ENCODE assay signal across 23 mouse cellular contexts in genomic region chr4:130156812-130157371, GRCm38 (mm10). TPM values are rescaled to one million over a fixed set of nuclear protein-coding genes. Genes with fewer than 3 reads are reported as not detected.
DNase-seq lines count a peak whose midpoint lies in the region; ATAC-seq and TF ChIP-seq lines count a peak whose summit lies in the region.
"Had no signal": no experiment of that assay in that cellular context is flagged by ENCODE, and none has a peak within 500 bp of the region (broad histone marks: within the 10 kb centered on the region; RNA-seq: fewer than 3 reads in every experiment).

No protein-coding gene starts in this region.

- intact Hi-C loops in gastrocnemius, adult 2 months (cut with DNase I): no loop called here

- no peaks in the 10 kb centered on the region; the same call in 1 of the 2 replicates for H3K9me3 ChIP-seq in intestine, embryonic 16.5 days (ENCODE audit: control insufficient read depth, low read length)
- H3K9me3 ChIP-seq: embryonic facial prominence, embryonic 15.5 days; forebrain, embryonic 15.5 days; hindbrain, embryonic 13.5 days had no signal

- peaks cover 3% of the 10 kb centered on the region for H3K27me3 ChIP-seq in C2C12 (ENCODE audit: control insufficient read depth, insufficient read depth, insufficient read length)
- peaks cover 6% of the 10 kb centered on the region; the same call in 1 of the 2 replicates for H3K27me3 ChIP-seq in intestine, embryonic 16.5 days (replicated peaks; ENCODE audit: control insufficient read depth, insufficient read depth, low read length)

- no peak for TF ChIP-seq CTCF in C2C12 (IDR thresholded peaks at IDR 0.05; ENCODE audit: control insufficient read depth, insufficient read depth, insufficient read length)
- TF ChIP-seq CTCF in gastrocnemius, adult 2 months (IDR thresholded peaks at IDR 0.05): no peak

- 59% methylated on average over 12 of the region's 12 CpGs for WGBS in intestine, embryonic 16.5 days

- 0 out of 2 replicates have a peak, but pooled peaks have one; percentile 32 for ATAC-seq in common myeloid progenitor, adult 5-6 weeks (replicated peaks; ENCODE audit: low read depth, poor library complexity, severe bottlenecking)
- peak; percentile 87 for ATAC-seq in intestine, embryonic 16.5 days
- ATAC-seq: forebrain, embryonic 15.5 days had no signal

- H3K27ac ChIP-seq in intestine, embryonic 16.5 days (ENCODE audit: low read length): 0 out of 2 replicates have a peak overlapping the region, but pooled peaks have one; percentile 17
- H3K27ac ChIP-seq in gastrocnemius, adult 2 months: no peak overlapping the region
- H3K27ac ChIP-seq: embryonic facial prominence, embryonic 15.5 days; forebrain, embryonic 15.5 days; hindbrain, embryonic 13.5 days had no signal

- H3K4me3 ChIP-seq in C2C12 (ENCODE audit: insufficient read depth, poor library complexity, severe bottlenecking): no peak overlapping the region
- H3K4me3 ChIP-seq in intestine, embryonic 16.5 days (ENCODE audit: low read length): no peak overlapping the region
- H3K4me3 ChIP-seq in gastrocnemius, adult 2 months: no peak overlapping the region
- H3K4me3 ChIP-seq: embryonic facial prominence, embryonic 15.5 days; erythroblast, embryonic 14.5 days; forebrain, embryonic 15.5 days; heart, embryonic 12.5 days; hindbrain, embryonic 13.5 days had no signal

- H3K79me3 ChIP-seq in C2C12 (ENCODE audit: low read depth): no peaks in the 10 kb centered on the region

- no peaks in the 10 kb centered on the region for H3K36me3 ChIP-seq in C2C12 (ENCODE audit: control insufficient read depth, insufficient read depth)
- no peaks in the 10 kb centered on the region for H3K36me3 ChIP-seq in intestine, embryonic 16.5 days (ENCODE audit: control insufficient read depth, insufficient read depth, low read length)
- H3K36me3 ChIP-seq: embryonic facial prominence, embryonic 15.5 days; forebrain, embryonic 15.5 days; heart, embryonic 12.5 days; hindbrain, embryonic 13.5 days had no signal

- H3K9ac ChIP-seq in intestine, embryonic 16.5 days (ENCODE audit: low read depth, low read length): no peak overlapping the region
- H3K9ac ChIP-seq: embryonic facial prominence, embryonic 15.5 days; forebrain, embryonic 15.5 days; heart, embryonic 12.5 days; hindbrain, embryonic 13.5 days had no signal

- H3K4me2 ChIP-seq in intestine, embryonic 16.5 days (ENCODE audit: low read depth, low read length): no peak overlapping the region
- H3K4me2 ChIP-seq: embryonic facial prominence, embryonic 15.5 days; forebrain, embryonic 15.5 days; heart, embryonic 12.5 days; hindbrain, embryonic 13.5 days had no signal

- H3K79me2 ChIP-seq in C2C12 (ENCODE audit: control insufficient read depth, insufficient read depth): no peaks in the 10 kb centered on the region

- H3ac ChIP-seq in C2C12 (ENCODE audit: control insufficient read depth, insufficient read length, low read depth): no peak overlapping the region

- DNase-seq in yolk sac, embryonic 10.5 days (ENCODE audit: low spot score): peak; percentile 75
- DNase-seq in liver: no peak
- DNase-seq in layer of hippocampus, adult 9-11 months: no peak
- DNase-seq in gastrocnemius, adult 2 months: no peak
- DNase-seq: adrenal gland, postnatal 14 days; B cell, adult 2 months; cerebellum, adult 2 months; cerebellum, postnatal 10 days; embryo, embryonic 11 days; gastrocnemius, postnatal 10 days; kidney, adult 11 months had no signal

- 0 out of 2 replicates have a peak, but pooled peaks cover 8% of the 10 kb centered on the region for H3K4me1 ChIP-seq in intestine, embryonic 16.5 days (ENCODE audit: control insufficient read depth, insufficient read depth, low read length)
- H3K4me1 ChIP-seq: forebrain, embryonic 15.5 days; hindbrain, embryonic 13.5 days had no signal

TF ChIP-seq in C2C12, 6 proteins besides CTCF, POLR2A, EP300 and RAD21:
- TF ChIP-seq USF1 (IDR thresholded peaks at IDR 0.05; ENCODE audit: low read depth): no peak
- no peak for TF ChIP-seq FOSL1 (IDR thresholded peaks at IDR 0.05; ENCODE audit: insufficient read depth, low read length, poor library complexity, severe bottlenecking)
- peak; percentile 1 for TF ChIP-seq CEBPB (IDR thresholded peaks at IDR 0.05; ENCODE audit: low read depth)

RNA-seq across cellular contexts. Expression of gene Hcrtr1, which starts 17.7 kb away (rescaled TPM):
- not detected for polyA plus RNA-seq in C2C12 (2012; fragmentation: generic; extraction: Trizol)
- total RNA-seq in common myeloid progenitor, adult 5-6 weeks (2017): not detected in 2 replicates
- polyA plus RNA-seq in intestine, embryonic 16.5 days (2015; fragmentation: Nextera tagmentation; extraction: Ambion mirVana): 0.22 and 0.34 TPM in 2 replicates
- total RNA-seq in gastrocnemius, adult 2 months (2021): not detected
- total RNA-seq: gastrocnemius, postnatal 10 days; heart, adult 8-10 months; heart, postnatal 25 days; MEL had no signal
- polyA plus RNA-seq: embryonic facial prominence, embryonic 15.5 days; erythroblast, embryonic 14.5 days; heart, embryonic 12.5 days; heart, embryonic 16.5 days had no signal

RNA-seq across cellular contexts. Expression of gene Tinagl1, which starts 18.0 kb away (rescaled TPM):
- 64.1 TPM for polyA plus RNA-seq in C2C12 (2012; fragmentation: generic; extraction: Trizol)
- total RNA-seq in common myeloid progenitor, adult 5-6 weeks (2017): 3.5 and 4.8 TPM in 2 replicates
- polyA plus RNA-seq in intestine, embryonic 16.5 days (2015; fragmentation: Nextera tagmentation; extraction: Ambion mirVana): 78.3 and 80.3 TPM in 2 replicates
- total RNA-seq in gastrocnemius, adult 2 months (2021): 10 to 100 TPM; 18.7 to 45.2 TPM

RNA-seq across cellular contexts. Expression of gene Pef1, which starts 54.5 kb away (rescaled TPM):
- polyA plus RNA-seq in C2C12 (2012; fragmentation: generic; extraction: Trizol): 49.7 TPM
- total RNA-seq in common myeloid progenitor, adult 5-6 weeks (2017): 14.0 and 14.9 TPM in 2 replicates
- polyA plus RNA-seq in intestine, embryonic 16.5 days (2015; fragmentation: Nextera tagmentation; extraction: Ambion mirVana): 81.6 and 81.7 TPM in 2 replicates
- total RNA-seq in gastrocnemius, adult 2 months (2021): 10 to 100 TPM; 37.3 to 37.5 TPM
